Mouse (Mus musculus) forebrain, embryonic 14.5 days (tissue): ENCODE results near the gene Adra2b. TPM values are rescaled to one million over a fixed set of nuclear protein-coding genes. Genes with fewer than 3 reads are reported as not detected.

Source experiments
- ATAC-seq: fragments of 200-750 bp; cut with Nextera tagmentation; 2 replicates; pipeline ENCODE4 v1.8.0; 2017; ENCODE audit warnings: mild to moderate bottlenecking, moderate library complexity
- DNase-seq: peaks from one replicate; pipeline ENCODE4 v3.0.0-alpha.2; 2015; ENCODE audit warnings: low spot score
- H3K27ac ChIP-seq: fragments of 300-500 bp; sonication (generic); 2 replicates; pipeline ENCODE4 v1.5.1; 2014; ENCODE audit warnings: low read depth, mild to moderate bottlenecking, control low read depth, low read length, moderate library complexity
- H3K27me3 ChIP-seq: fragments of 300-500 bp; sonication (generic); replicated peaks from 2 replicates; pipeline ENCODE4 v1.6.1; 2014; ENCODE audit warnings: low read length, control low read depth, mixed read lengths; ENCODE audit not compliant: control insufficient read depth, insufficient read depth
- H3K36me3 ChIP-seq: fragments of 300-500 bp; sonication (generic); 2 replicates; pipeline ENCODE4 v1.6.1; 2014; ENCODE audit warnings: low read length, control low read depth; ENCODE audit not compliant: control insufficient read depth, insufficient read depth
- H3K4me1 ChIP-seq: fragments of 300-500 bp; sonication (generic); 2 replicates; pipeline ENCODE4 v1.6.1; 2014; ENCODE audit warnings: antibody characterized with exemption, low read length, control low read depth; ENCODE audit not compliant: control insufficient read depth, insufficient read depth
- H3K4me2 ChIP-seq: fragments of 300-500 bp; sonication (generic); 2 replicates; pipeline ENCODE4 v1.6.1; 2014; ENCODE audit warnings: mild to moderate bottlenecking, control low read depth, low read length
- H3K4me3 ChIP-seq: fragments of 300-500 bp; sonication (generic); 2 replicates; pipeline ENCODE4 v1.5.1; 2014; ENCODE audit warnings: low read depth, low read length, control low read depth
- H3K9ac ChIP-seq: fragments of 300-500 bp; sonication (generic); 2 replicates; pipeline ENCODE4 v1.6.1; 2014; ENCODE audit warnings: mild to moderate bottlenecking, low read length, control low read depth, moderate library complexity
- H3K9me3 ChIP-seq: fragments of 300-500 bp; sonication (generic); replicated peaks from 2 replicates; pipeline ENCODE4 v1.6.1; 2016; ENCODE audit warnings: low read length, control low read depth, mixed read lengths; ENCODE audit not compliant: control insufficient read depth
- WGBS: fragments of 180-500 bp; shearing (Covaris S2); extraction: QIAGEN DNeasy Blood & Tissue Kit; methylation state at CpG from one replicate; pipeline ENCODE4 v1.1.7; 2014; 5-methylcytosine and 5-hydroxymethylcytosine counted together
- polyA plus RNA-seq: library from polyadenylated mRNA; unstranded; fragments of >200 nt; fragmentation: Nextera tagmentation; extraction: Ambion mirVana; gene quantifications from 2 replicates; pipeline ENCODE4 v1.2.1, GENCODE M21; 2014

Adra2b gene
- polyA plus RNA-seq, 1 experiment from 2014 or later: 0.36 TPM

DNA sequence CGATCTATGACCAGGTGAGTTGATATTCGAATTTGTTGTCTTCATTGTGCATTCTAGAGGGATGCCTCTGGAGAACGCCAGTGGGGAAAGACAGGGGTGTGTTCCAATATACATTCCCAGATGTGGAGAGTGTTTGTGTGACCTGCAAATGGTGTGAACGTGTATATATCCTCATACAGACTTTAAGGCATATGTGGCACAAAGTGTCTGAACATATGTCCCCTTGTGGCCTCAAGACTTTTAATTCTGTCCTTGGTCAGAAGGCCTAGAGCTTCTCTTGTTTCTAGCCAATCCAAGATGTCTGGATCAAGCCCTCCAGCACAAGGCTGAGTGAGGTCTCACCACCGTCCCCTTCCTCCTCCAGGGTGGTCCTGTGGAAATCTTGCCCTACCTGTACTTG, 26.1 kb upstream of the Adra2b start:
- DNase-seq: no peak
- H3K9ac ChIP-seq: peak overlapping the region; percentile 59
- WGBS: 47% methylated on average over 5 of the region's 5 CpGs

DNA sequence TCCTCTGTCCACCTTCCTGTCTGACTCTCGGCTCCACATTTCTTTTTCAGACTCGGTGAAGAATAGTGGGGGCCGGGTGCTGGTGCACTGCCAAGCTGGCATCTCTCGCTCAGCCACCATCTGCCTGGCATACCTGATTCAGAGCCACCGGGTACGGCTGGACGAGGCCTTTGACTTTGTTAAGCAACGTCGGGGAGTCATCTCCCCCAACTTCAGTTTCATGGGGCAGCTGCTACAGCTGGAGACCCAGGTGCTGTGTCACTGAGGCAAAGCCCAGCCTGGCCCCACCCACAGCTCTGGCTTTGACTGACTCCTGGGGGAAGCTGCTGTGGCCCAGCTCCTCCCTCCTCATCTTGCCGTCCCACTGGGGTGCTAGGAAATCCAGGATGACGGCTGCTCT, 25.5 kb upstream of the Adra2b start:
- Histone ChIP-seq H3K9ac (no peak overlapping the region), H3K4me2 (no peak overlapping the region), H3K27ac (no peak overlapping the region), H3K9me3 (no peaks in the 10 kb centered on the region), H3K4me1 (no peaks in the 10 kb centered on the region), H3K4me3 (no peak overlapping the region), H3K36me3 (no peaks in the 10 kb centered on the region), H3K27me3 (peaks cover 17% of the 10 kb centered on the region)
- ATAC-seq (no peak), DNase-seq (no peak)
- 75% methylated on average over 11 of the region's 11 CpGs for WGBS

More for the DNA sequence above, 26.1 kb upstream of the Adra2b start:
- Histone ChIP-seq H3K4me3 (peak overlapping the region; percentile 44), H3K9me3 (no peaks in the 10 kb centered on the region), H3K27ac (no peak overlapping the region), H3K36me3 (no peaks in the 10 kb centered on the region), H3K27me3 (peaks cover 17% of the 10 kb centered on the region), H3K4me1 (no peaks in the 10 kb centered on the region), H3K4me2 (peak overlapping the region; percentile 86)
- no peak for ATAC-seq

DNA sequence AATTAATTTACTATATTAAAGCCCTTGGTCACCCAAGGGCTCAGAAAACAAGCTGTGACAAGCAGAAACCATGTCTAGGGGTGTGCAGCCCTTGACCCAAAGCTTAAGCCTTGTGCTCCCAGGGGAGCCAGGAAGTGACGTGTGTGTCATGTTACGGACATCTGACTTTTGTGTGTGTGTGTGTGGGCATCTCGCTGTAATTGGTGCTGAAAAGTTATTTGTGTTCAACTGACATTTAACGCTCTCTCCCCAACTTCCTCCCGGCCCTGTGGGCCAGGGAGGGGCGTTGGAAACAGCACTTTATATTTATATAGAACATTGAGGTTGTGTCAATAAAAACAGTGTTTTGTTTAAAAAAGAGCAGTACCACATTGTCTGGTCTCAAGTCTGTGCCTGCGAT, 25.0 kb upstream of the Adra2b start:
- H3K9me3 ChIP-seq: no peaks in the 10 kb centered on the region
- H3K9ac ChIP-seq: no peak overlapping the region
- 77% methylated on average over 7 of the region's 7 CpGs for WGBS
- no peaks in the 10 kb centered on the region for H3K36me3 ChIP-seq
- DNase-seq: no peak
- H3K27me3 ChIP-seq: peaks cover 17% of the 10 kb centered on the region
- no peak overlapping the region for H3K4me2 ChIP-seq
- H3K27ac ChIP-seq: no peak overlapping the region
- no peak for ATAC-seq
- no peaks in the 10 kb centered on the region for H3K4me1 ChIP-seq
- no peak overlapping the region for H3K4me3 ChIP-seq

DNA sequence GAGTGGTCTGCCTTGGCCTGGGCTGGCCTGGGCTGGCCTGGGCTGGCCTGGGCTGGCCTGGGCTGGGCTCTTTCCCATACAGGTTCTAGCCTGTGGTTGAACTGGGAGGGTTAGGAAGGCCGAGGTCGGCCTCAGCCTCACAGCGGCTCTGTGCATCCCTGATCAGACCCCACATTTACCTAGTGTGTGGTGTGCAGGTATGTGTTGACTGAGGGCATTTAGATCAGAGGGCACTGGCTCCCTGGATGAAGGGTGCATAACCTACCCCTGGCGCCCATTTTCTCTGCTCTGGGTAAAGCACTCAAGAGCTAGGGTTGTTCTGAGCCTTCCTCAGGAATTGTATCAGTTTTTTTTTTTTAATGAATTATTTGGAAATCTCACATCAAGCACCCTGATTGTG, 24.6 kb upstream of the Adra2b start, which contains the start of gene Astl:
TSS of gene Astl (plus strand) at position 224 of the 400 bp plus-strand sequence.
- peaks cover 17% of the 10 kb centered on the region for H3K27me3 ChIP-seq
- H3K27ac ChIP-seq: no peak within 1 kb of the TSS
- no peaks in the 10 kb centered on the region for H3K9me3 ChIP-seq
- no peaks in the 10 kb centered on the region for H3K36me3 ChIP-seq
- no peak within 1 kb of the TSS for H3K4me3 ChIP-seq
- ATAC-seq (no peak), DNase-seq (no peak)
- no peak within 1 kb of the TSS for H3K9ac ChIP-seq
- WGBS: 78% methylated on average over 4 of the region's 4 CpGs
- H3K4me1 ChIP-seq: no peaks in the 10 kb centered on the region
- no peak within 1 kb of the TSS for H3K4me2 ChIP-seq

DNA sequence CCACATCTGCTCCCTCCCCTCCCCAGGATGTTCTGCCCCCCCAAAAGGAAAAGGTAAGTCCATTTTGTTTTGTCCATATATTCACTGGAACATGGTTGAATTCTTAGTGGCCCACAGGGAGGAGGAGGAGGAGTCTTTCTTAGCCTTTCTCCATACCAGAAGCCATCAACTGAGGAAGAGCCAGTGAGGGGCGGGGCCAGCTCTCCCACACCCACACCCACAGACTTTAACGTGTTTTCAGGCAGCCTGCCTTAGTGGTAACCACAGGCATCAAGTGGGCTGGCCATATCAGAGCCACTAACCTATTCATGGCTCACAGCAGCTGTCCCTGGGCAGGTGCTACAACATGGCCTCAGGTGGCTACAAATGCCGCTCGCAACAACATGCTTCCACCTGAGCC, 24.2 kb upstream of the Adra2b start:
- Histone ChIP-seq H3K9me3 (no peaks in the 10 kb centered on the region), H3K4me2 (no peak overlapping the region), H3K9ac (no peak overlapping the region), H3K4me3 (no peak overlapping the region), H3K36me3 (no peaks in the 10 kb centered on the region), H3K27ac (no peak overlapping the region), H3K27me3 (peaks cover 17% of the 10 kb centered on the region), H3K4me1 (no peaks in the 10 kb centered on the region)
- DNase-seq (no peak), ATAC-seq (no peak)
- WGBS: 71% methylated on average over 4 of the region's 4 CpGs

DNA sequence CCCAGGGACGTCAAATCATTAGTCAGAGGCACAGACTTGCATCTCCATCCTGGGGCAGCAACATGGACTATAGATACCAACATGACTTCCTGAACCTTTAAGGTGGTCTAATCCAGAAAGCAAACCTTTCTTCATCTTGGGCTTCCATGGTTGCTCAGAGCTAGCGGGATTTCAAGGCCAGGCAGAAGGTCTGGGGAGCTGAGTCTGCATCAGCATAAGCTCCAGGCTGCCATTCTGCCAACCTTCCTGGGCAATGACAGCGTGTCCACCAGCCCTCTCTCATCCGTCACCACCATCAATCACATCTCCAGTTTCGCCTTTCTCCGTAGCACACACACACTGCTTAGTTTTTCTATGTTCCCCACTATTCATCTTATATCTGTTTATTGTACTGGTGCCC, 23.7 kb upstream of the Adra2b start:
- Histone ChIP-seq H3K9ac (no peak overlapping the region), H3K4me1 (no peaks in the 10 kb centered on the region), H3K4me3 (no peak overlapping the region), H3K27me3 (peaks cover 17% of the 10 kb centered on the region), H3K4me2 (no peak overlapping the region), H3K36me3 (no peaks in the 10 kb centered on the region), H3K9me3 (no peaks in the 10 kb centered on the region), H3K27ac (no peak overlapping the region)
- DNase-seq: no peak
- WGBS: 86% methylated on average over 6 of the region's 6 CpGs
- ATAC-seq: no peak

DNA sequence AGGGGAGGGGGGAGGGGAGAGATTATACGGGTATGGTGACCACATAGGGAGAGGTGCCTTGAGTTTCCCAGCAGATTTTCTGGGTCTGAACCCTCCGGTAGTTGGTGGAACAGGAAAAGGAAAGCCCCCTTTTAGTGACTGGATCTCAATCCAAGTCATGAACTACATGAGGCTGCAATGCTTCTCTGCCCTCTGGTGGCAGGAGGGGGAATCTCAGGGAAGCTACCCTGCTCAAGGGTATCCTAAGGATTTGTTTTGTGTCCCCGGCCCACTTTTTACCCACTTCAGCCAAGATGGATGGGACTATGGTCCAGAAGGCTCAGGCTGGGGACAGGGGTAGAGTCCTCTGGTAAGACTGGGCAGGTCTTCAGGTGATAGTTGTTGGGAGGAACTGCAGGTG, 21.8 kb upstream of the Adra2b start:
- Histone ChIP-seq H3K9me3 (no peaks in the 10 kb centered on the region), H3K4me2 (no peak overlapping the region), H3K36me3 (no peaks in the 10 kb centered on the region), H3K4me1 (no peaks in the 10 kb centered on the region), H3K27me3 (peaks cover 11% of the 10 kb centered on the region), H3K27ac (no peak overlapping the region), H3K4me3 (no peak overlapping the region), H3K9ac (no peak overlapping the region)
- 8% methylated on average over 3 of the region's 3 CpGs for WGBS
- ATAC-seq (0 out of 2 replicates have a peak, but pooled peaks have one; percentile 35), DNase-seq (peak; percentile 68)

DNA sequence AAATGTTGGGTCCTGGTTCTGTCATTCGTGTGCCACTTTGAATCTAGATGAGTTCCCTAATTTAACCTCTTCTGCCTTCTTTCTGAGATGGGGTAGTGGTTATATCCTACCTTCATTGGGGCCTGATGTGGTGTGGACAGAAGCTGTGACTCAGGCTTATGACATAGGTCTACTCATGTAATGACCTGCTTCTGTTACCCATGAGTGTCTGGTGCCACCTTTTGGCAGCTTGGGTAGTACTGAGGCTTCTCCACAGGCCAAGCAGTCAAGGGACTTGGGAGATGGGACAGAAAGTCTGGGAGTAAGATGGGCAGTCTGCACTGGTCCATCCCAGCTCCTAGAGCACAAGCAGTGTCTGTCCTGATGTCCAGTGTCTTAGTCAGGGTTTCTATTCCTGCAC, 16.7 kb upstream of the Adra2b start:
- WGBS: 81% methylated on average over 1 of the region's 1 CpGs
- ATAC-seq: no peak
- no peak overlapping the region for H3K27ac ChIP-seq
- H3K36me3 ChIP-seq: no peaks in the 10 kb centered on the region
- no peak for DNase-seq
- H3K4me3 ChIP-seq: no peak overlapping the region
- H3K27me3 ChIP-seq: no peaks in the 10 kb centered on the region
- no peaks in the 10 kb centered on the region for H3K9me3 ChIP-seq
- no peak overlapping the region for H3K4me2 ChIP-seq
- H3K9ac ChIP-seq: no peak overlapping the region
- no peaks in the 10 kb centered on the region for H3K4me1 ChIP-seq

DNA sequence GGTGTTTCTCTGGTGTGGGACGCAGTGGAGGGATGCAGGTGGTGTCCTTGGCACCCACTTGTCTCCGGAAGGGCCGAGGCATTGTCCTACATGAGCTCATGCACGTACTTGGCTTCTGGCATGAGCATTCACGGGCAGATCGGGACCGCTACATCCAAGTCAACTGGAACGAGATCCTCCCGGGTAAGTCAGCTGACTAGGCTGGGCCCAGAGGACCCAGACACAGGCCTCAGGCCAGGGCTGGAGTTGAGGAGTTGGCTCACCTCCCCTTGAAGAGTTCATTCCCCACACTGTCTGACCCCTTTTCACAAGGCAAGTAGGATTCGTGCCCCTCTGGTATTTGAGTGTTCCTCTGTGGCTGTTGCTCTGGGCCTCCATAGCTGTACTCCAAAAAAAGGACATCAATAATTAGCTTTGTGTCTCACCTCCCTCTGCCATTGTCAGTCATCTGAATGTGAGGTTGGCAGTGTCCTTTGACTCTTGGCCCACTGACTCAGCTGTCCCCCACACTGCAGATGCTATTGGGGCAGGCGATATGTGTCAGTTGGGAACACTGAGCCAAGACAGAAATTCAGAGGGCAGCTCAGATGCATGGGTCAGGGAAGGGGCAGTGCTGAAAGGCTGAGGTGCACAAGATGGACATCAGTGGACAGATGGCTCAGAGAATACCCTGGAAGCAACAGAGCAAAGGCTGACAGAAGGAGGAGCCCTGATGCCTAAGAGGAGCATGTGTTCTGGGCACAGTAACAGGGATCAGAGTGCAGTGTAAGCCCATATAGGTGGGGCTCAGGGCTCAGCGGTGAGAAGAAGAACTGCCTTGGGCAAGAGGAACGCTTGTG, 15.6 kb upstream of the Adra2b start:
- WGBS: 78% methylated on average over 13 of the region's 13 CpGs
- no peak for ATAC-seq
- no peak overlapping the region for H3K27ac ChIP-seq
- no peak overlapping the region for H3K9ac ChIP-seq
- no peaks in the 10 kb centered on the region for H3K4me1 ChIP-seq
- H3K4me3 ChIP-seq: no peak overlapping the region
- H3K27me3 ChIP-seq: no peaks in the 10 kb centered on the region
- no peaks in the 10 kb centered on the region for H3K9me3 ChIP-seq
- H3K4me2 ChIP-seq: no peak overlapping the region
- H3K36me3 ChIP-seq: no peaks in the 10 kb centered on the region
- no peak for DNase-seq
